Mouse (Mus musculus) embryonic fibroblast, embryonic 13.5 days (primary cell): Measurements from ENCODE around the gene Rab19.

Source experiments
- CTCF ChIP-seq: IDR thresholded peaks from 2 replicates; pipeline ENCODE4 v1.5.1; 2011; ENCODE audit warnings: mild to moderate bottlenecking, control low read depth, low read length, moderate library complexity, borderline replicate concordance; ENCODE audit not compliant: insufficient read depth
- POLR2A ChIP-seq: IDR thresholded peaks from 2 replicates; pipeline ENCODE4 v1.6.1; 2011; ENCODE audit warnings: low read depth, mild to moderate bottlenecking, control low read depth, low read length, moderate library complexity

- TF ChIP-seq CTCF (no peak), POLR2A (no peak)
Measured at GRCm38 (mm10) chr6:39334873-39335272, 46.1 kb upstream of the Rab19 start.
